Mouse (Mus musculus) cerebellum, adult 2 months (tissue): ENCODE measurements around the gene Wnt2. TPM values are rescaled to one million over a fixed set of nuclear protein-coding genes. Genes with fewer than 3 reads are reported as not detected.

Experiments
- DNase-seq, 2 experiments: peaks; one replicate each; pipeline ENCODE4 v3.0.0; 2021
- H3K27ac ChIP-seq: fragments of 200-500 bp; 2 replicates; pipeline ENCODE4 v1.5.1; 2012; ENCODE audit warnings: low read length, control low read depth, inconsistent platforms; ENCODE audit not compliant: insufficient read depth
- H3K27me3 ChIP-seq: fragments of 200-500 bp; 2 replicates; pipeline ENCODE4 v1.6.1; 2012; ENCODE audit warnings: inconsistent platforms, mild to moderate bottlenecking, low read length, moderate library complexity; ENCODE audit not compliant: control insufficient read depth, insufficient read depth
- H3K4me1 ChIP-seq: fragments of 200-500 bp; 2 replicates; pipeline ENCODE4 v1.6.1; 2011; ENCODE audit warnings: low read length; ENCODE audit not compliant: control insufficient read depth, insufficient read depth
- H3K4me3 ChIP-seq: fragments of 200-500 bp; replicated peaks from 2 replicates; pipeline ENCODE3; 2011; ENCODE audit warnings: mild to moderate bottlenecking, low read depth, low read length, control low read depth; ENCODE audit not compliant: insufficient read depth
- CTCF ChIP-seq: fragments of 200-500 bp; IDR thresholded peaks from 2 replicates; pipeline ENCODE4 v1.5.1; 2011; ENCODE audit warnings: low read depth, mild to moderate bottlenecking, control low read depth, low read length, moderate library complexity, borderline replicate concordance; ENCODE audit not compliant: insufficient read depth
- POLR2A ChIP-seq: fragments of 200-500 bp; IDR thresholded peaks from 2 replicates; pipeline ENCODE4 v1.6.1; 2011; ENCODE audit warnings: low read length, control low read depth, borderline replicate concordance; ENCODE audit not compliant: insufficient read depth
- WGBS: fragments of 180-500 bp; shearing (Covaris S2); methylation state at CpG from one replicate; pipeline ENCODE4 v1.1.7; 2018; 5-methylcytosine and 5-hydroxymethylcytosine counted together
- polyA plus RNA-seq: library from polyadenylated mRNA; depleted of rRNA; stranded (reverse); fragments of >200 nt; gene quantifications from 2 replicates; pipeline ENCODE4 v1.2.3, GENCODE M21; 2012; rRNA removed

Gene Wnt2
- polyA plus RNA-seq, 1 experiment: not detected

GRCm38 (mm10) chr6:17943877-17944617, 86.3 kb downstream of the Wnt2 start:
- no peak overlapping the region for H3K27ac ChIP-seq
- H3K4me1 ChIP-seq: peaks cover 3% of the 10 kb centered on the region
- DNase-seq: no peak
- no peaks in the 10 kb centered on the region for H3K27me3 ChIP-seq
- WGBS: 71% methylated on average over 9 of the region's 9 CpGs
- H3K4me3 ChIP-seq: no peak overlapping the region
- TF ChIP-seq POLR2A (no peak), CTCF (no peak)

- DNase-seq: no peak
- TF ChIP-seq POLR2A: no peak
- TF ChIP-seq CTCF: no peak
- Histone ChIP-seq H3K4me1 (peaks cover 3% of the 10 kb centered on the region), H3K27ac (no peak overlapping the region), H3K4me3 (no peak overlapping the region), H3K27me3 (no peaks in the 10 kb centered on the region)
- WGBS: 43% methylated on average over 7 of the region's 7 CpGs
These were observed 88.0 kb downstream of the Wnt2 start for GRCm38 (mm10) chr6:17942344-17942743.

- WGBS: 6% methylated on average over 2 of the region's 2 CpGs
- no peak overlapping the region for H3K27ac ChIP-seq
- TF ChIP-seq POLR2A: no peak
- no peak for TF ChIP-seq CTCF
- DNase-seq: no peak
- peaks cover 3% of the 10 kb centered on the region for H3K4me1 ChIP-seq
- H3K27me3 ChIP-seq: no peaks in the 10 kb centered on the region
- H3K4me3 ChIP-seq: no peak overlapping the region
These were observed 88.5 kb downstream of the Wnt2 start for GRCm38 (mm10) chr6:17941916-17942315.

Other genes with a start within 250 kb of the Wnt2 start
- gene Asz1, start 78.5 kb upstream of the Wnt2 start, polyA plus RNA-seq: not detected in 2 replicates
- gene Cftr, start 140.1 kb upstream of the Wnt2 start, polyA plus RNA-seq: 0.08 and 0.11 TPM in 2 replicates